Mouse (Mus musculus): Measurements from ENCODE around the gene Kif21b. TPM values are rescaled to one million over a fixed set of nuclear protein-coding genes. Genes with fewer than 3 reads are reported as not detected.

Gene Kif21b
- total and polyA plus RNA-seq, 3 experiments: 13.2 to 51.9 (median 36.7) TPM

DNA sequence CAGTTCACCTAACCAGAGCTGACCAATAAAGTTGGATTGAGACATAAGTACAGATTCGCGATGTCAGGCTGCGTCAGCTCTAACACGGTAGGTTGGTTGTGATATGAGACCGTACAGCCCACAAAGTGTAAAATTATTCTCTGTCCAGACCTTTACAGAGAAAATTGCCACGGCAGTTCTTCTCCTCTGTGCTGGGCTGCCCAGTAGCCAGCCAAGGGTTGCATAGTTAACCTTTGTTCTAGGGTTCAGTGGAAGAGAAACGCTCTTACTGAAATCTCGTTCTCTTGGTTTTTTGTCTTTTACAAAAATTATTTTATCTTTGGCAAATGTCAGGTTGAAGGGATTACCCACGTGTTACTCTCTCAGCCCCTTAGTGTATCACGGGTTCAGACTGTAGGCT lies 91.2 kb downstream of the Kif21b start:
- H3K27me3 ChIP-seq (ENCODE audit: insufficient read depth, low read length): peaks cover 84% of the 10 kb centered on the region
- TF ChIP-seq TAL1 (conservative IDR thresholded peaks at IDR 0.05; ENCODE audit: low read depth, low read length) (no peak), CTCF (IDR thresholded peaks at IDR 0.05; ENCODE audit: low read depth, low read length) (no peak), GATA1 (IDR thresholded peaks at IDR 0.05; ENCODE audit: borderline replicate concordance, low read length) (no peak), GATA2 (IDR thresholded peaks at IDR 0.05; ENCODE audit: borderline replicate concordance, low read depth, low read length) (no peak), POLR2AphosphoS5 (IDR thresholded peaks at IDR 0.05; ENCODE audit: insufficient replicate concordance, low read depth, low read length) (no peak)
- H3K4me3 ChIP-seq (ENCODE audit: low read depth, low read length): no peak overlapping the region

DNA sequence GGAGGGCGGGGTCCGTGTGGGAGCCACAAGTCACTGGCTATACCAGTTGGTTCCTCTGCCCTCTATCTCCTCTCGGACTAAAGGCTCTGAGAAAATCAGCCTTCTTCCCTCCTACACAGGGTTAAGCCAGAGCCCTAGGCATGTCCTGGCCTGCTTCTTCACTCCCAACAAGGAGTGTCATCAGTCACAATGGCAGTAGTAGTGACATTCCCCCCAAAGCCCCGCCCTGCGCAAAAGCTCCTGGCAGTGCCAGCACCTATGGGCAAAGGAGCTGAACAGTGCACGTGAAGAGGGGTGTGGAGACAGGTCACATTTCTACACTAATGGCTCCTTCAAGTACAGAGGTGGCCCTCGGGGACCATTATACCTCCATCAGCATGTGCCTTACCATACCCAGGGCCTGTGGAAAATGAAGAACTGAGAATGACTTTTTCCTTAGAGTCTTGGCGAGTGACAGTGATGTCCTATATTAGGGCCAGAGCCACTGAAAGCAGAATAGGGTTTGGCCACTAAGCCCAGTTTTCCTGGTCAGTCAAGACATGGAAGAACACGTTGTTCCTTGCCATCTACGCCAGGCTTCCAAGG lies 92.7 kb downstream of the Kif21b start:
- Histone ChIP-seq H3K27me3 (ENCODE audit: insufficient read depth, low read length) (peaks cover 90% of the 10 kb centered on the region), H3K4me1 (ENCODE audit: insufficient read depth, low read depth, low read length) (0 out of 2 replicates have a peak, but pooled peaks cover 7% of the 10 kb centered on the region), H3K9me3 (replicated peaks) (no peaks in the 10 kb centered on the region), H3K4me3 (ENCODE audit: low read depth, low read length) (no peak overlapping the region), H3K36me3 (replicated peaks) (no peaks in the 10 kb centered on the region)
- DNase-seq (ENCODE audit: low spot score) (no peak), ATAC-seq (ENCODE audit: extremely low read depth, insufficient number of reproducible peaks, low FRiP score, poor library complexity, severe bottlenecking) (no peak)
- TF ChIP-seq GATA1 (IDR thresholded peaks at IDR 0.05; ENCODE audit: borderline replicate concordance, low read length): no peak
- no peak for TF ChIP-seq CTCF (IDR thresholded peaks at IDR 0.05; ENCODE audit: low read depth, low read length)
- TF ChIP-seq TAL1 (conservative IDR thresholded peaks at IDR 0.05; ENCODE audit: low read depth, low read length): no peak
- no peak for TF ChIP-seq GATA2 (IDR thresholded peaks at IDR 0.05; ENCODE audit: borderline replicate concordance, low read depth, low read length)
- no peak for TF ChIP-seq POLR2AphosphoS5 (IDR thresholded peaks at IDR 0.05; ENCODE audit: insufficient replicate concordance, low read depth, low read length)

More for the DNA sequence above, 91.2 kb downstream of the Kif21b start:
- DNase-seq (ENCODE audit: low spot score) (no peak), ATAC-seq (ENCODE audit: extremely low read depth, insufficient number of reproducible peaks, low FRiP score, poor library complexity, severe bottlenecking) (no peak)
- Histone ChIP-seq H3K4me1 (ENCODE audit: insufficient read depth, low read depth, low read length) (0 out of 2 replicates have a peak, but pooled peaks cover 4% of the 10 kb centered on the region), H3K36me3 (replicated peaks) (no peaks in the 10 kb centered on the region), H3K9me3 (replicated peaks) (no peaks in the 10 kb centered on the region)

GRCm38 (mm10) chr1:136225846-136226245 lies 94.7 kb downstream of the Kif21b start:
- TF ChIP-seq POLR2AphosphoS5 (IDR thresholded peaks at IDR 0.05; ENCODE audit: insufficient replicate concordance, low read depth, low read length): no peak
- ATAC-seq (ENCODE audit: extremely low read depth, insufficient number of reproducible peaks, low FRiP score, poor library complexity, severe bottlenecking) (no peak), DNase-seq (ENCODE audit: low spot score) (no peak)
- Histone ChIP-seq H3K4me3 (ENCODE audit: low read depth, low read length) (no peak overlapping the region), H3K36me3 (replicated peaks) (no peaks in the 10 kb centered on the region), H3K4me1 (ENCODE audit: insufficient read depth, low read depth, low read length) (peaks cover 16% of the 10 kb centered on the region), H3K9me3 (replicated peaks) (no peaks in the 10 kb centered on the region), H3K27me3 (ENCODE audit: insufficient read depth, low read length) (peaks cover 92% of the 10 kb centered on the region)

GRCm38 (mm10) chr1:136226626-136227025 lies 95.4 kb downstream of the Kif21b start:
- TF ChIP-seq POLR2AphosphoS5 (IDR thresholded peaks at IDR 0.05; ENCODE audit: insufficient replicate concordance, low read depth, low read length): no peak
- no peak for TF ChIP-seq GATA2 (IDR thresholded peaks at IDR 0.05; ENCODE audit: borderline replicate concordance, low read depth, low read length)
- no peak for TF ChIP-seq GATA1 (IDR thresholded peaks at IDR 0.05; ENCODE audit: borderline replicate concordance, low read length)
- no peak for TF ChIP-seq CTCF (IDR thresholded peaks at IDR 0.05; ENCODE audit: low read depth, low read length)
- TF ChIP-seq TAL1 (conservative IDR thresholded peaks at IDR 0.05; ENCODE audit: low read depth, low read length): no peak
- H3K4me3 ChIP-seq (ENCODE audit: low read depth, low read length): no peak overlapping the region
- no peaks in the 10 kb centered on the region for H3K36me3 ChIP-seq (replicated peaks)
- H3K27me3 ChIP-seq (ENCODE audit: insufficient read depth, low read length): peaks cover 92% of the 10 kb centered on the region
- DNase-seq (ENCODE audit: low spot score) (no peak), ATAC-seq (ENCODE audit: extremely low read depth, insufficient number of reproducible peaks, low FRiP score, poor library complexity, severe bottlenecking) (no peak)
- H3K9me3 ChIP-seq (replicated peaks): no peaks in the 10 kb centered on the region
- peaks cover 22% of the 10 kb centered on the region for H3K4me1 ChIP-seq (ENCODE audit: insufficient read depth, low read depth, low read length)

Other genes with a start within 250 kb of the Kif21b start
- gene Pkp1, start 212.2 kb upstream of the Kif21b start, total RNA-seq (2014; fragmentation: Nextera tagmentation): not detected in 2 replicates
- gene Pkp1, start 212.2 kb upstream of the Kif21b start, total RNA-seq (2017): under 0.01 and 0.05 TPM in 2 replicates
- not detected in 2 replicates for gene Pkp1, start 212.2 kb upstream of the Kif21b start, polyA plus RNA-seq (2012)
- not detected in 2 replicates for gene Igfn1, start 125.0 kb upstream of the Kif21b start, total RNA-seq (2014; fragmentation: Nextera tagmentation)
- gene Igfn1, start 125.0 kb upstream of the Kif21b start, total RNA-seq (2017): 0.06 and 0.11 TPM in 2 replicates
- gene Igfn1, start 125.0 kb upstream of the Kif21b start, polyA plus RNA-seq (2012): 0.02 TPM in 1 of 2 replicates, not detected in the other
- 52.9 and 78.3 TPM in 2 replicates for gene Tmem9, start 123.2 kb upstream of the Kif21b start, total RNA-seq (2014; fragmentation: Nextera tagmentation)
- gene Tmem9, start 123.2 kb upstream of the Kif21b start, total RNA-seq (2017): 63.5 and 71.3 TPM in 2 replicates
- 74.9 and 78.0 TPM in 2 replicates for gene Tmem9, start 123.2 kb upstream of the Kif21b start, polyA plus RNA-seq (2012)
- gene Ascl5, start 80.6 kb upstream of the Kif21b start, total RNA-seq (2014; fragmentation: Nextera tagmentation): not detected in 2 replicates
- not detected in 2 replicates for gene Ascl5, start 80.6 kb upstream of the Kif21b start, total RNA-seq (2017)
- gene Ascl5, start 80.6 kb upstream of the Kif21b start, polyA plus RNA-seq (2012): 0.25 TPM in 1 of 2 replicates, not detected in the other
- not detected in 2 replicates for gene Cacna1s, start 78.6 kb upstream of the Kif21b start, total RNA-seq (2014; fragmentation: Nextera tagmentation)
- gene Cacna1s, start 78.6 kb upstream of the Kif21b start, total RNA-seq (2017): under 0.01 and 0.11 TPM in 2 replicates
- not detected in 2 replicates for gene Cacna1s, start 78.6 kb upstream of the Kif21b start, polyA plus RNA-seq (2012)
- gene Mroh3, start 81.4 kb downstream of the Kif21b start, total RNA-seq (2014; fragmentation: Nextera tagmentation): not detected in 2 replicates
- gene Mroh3, start 81.4 kb downstream of the Kif21b start, total RNA-seq (2017): 0.27 TPM in 1 of 2 replicates, not detected in the other
- not detected in 2 replicates for gene Mroh3, start 81.4 kb downstream of the Kif21b start, polyA plus RNA-seq (2012)
- gene Inava, start 102.9 kb downstream of the Kif21b start, total RNA-seq (2014; fragmentation: Nextera tagmentation): not detected in 2 replicates
- 0.11 and 0.17 TPM in 2 replicates for gene Inava, start 102.9 kb downstream of the Kif21b start, total RNA-seq (2017)
- 0.13 and 0.21 TPM in 2 replicates for gene Inava, start 102.9 kb downstream of the Kif21b start, polyA plus RNA-seq (2012)
- gene Gpr25, start 129.5 kb downstream of the Kif21b start, total RNA-seq (2014; fragmentation: Nextera tagmentation): not detected in 2 replicates
- gene Gpr25, start 129.5 kb downstream of the Kif21b start, total RNA-seq (2017): not detected in 2 replicates
- gene Gpr25, start 129.5 kb downstream of the Kif21b start, polyA plus RNA-seq (2012): not detected in 2 replicates
- 44.8 and 46.9 TPM in 2 replicates for gene Camsap2, start 214.7 kb downstream of the Kif21b start, total RNA-seq (2014; fragmentation: Nextera tagmentation)
- gene Camsap2, start 214.7 kb downstream of the Kif21b start, total RNA-seq (2017): 35.9 and 40.5 TPM in 2 replicates
- gene Camsap2, start 214.7 kb downstream of the Kif21b start, polyA plus RNA-seq (2012): 8.8 and 10.1 TPM in 2 replicates

Measured in G1E (cell line).